Mouse (Mus musculus): ENCODE results near the gene Mfsd6l.

GRCm38 (mm10) chr11:68600551-68601021, 44.6 kb downstream of the Mfsd6l start:
- no peak for TF ChIP-seq CTCF (IDR thresholded peaks at IDR 0.05; ENCODE audit: low read depth, low read length)
- no peak for TF ChIP-seq POLR2AphosphoS5 (IDR thresholded peaks at IDR 0.05; ENCODE audit: insufficient replicate concordance, low read depth, low read length)
- TF ChIP-seq GATA1 (IDR thresholded peaks at IDR 0.05; ENCODE audit: borderline replicate concordance, low read length): no peak
- TF ChIP-seq TAL1 (conservative IDR thresholded peaks at IDR 0.05; ENCODE audit: low read depth, low read length): no peak

All from G1E (cell line).